In genomic region chr5:139956859-139957258, GRCm38 (mm10) we compare ENCODE assay signal across 8 mouse cellular contexts. TPM values are rescaled to one million over a fixed set of nuclear protein-coding genes. Genes with fewer than 3 reads are reported as not detected.
DNase-seq lines count a peak whose midpoint lies in the region; ATAC-seq and TF ChIP-seq lines count a peak whose summit lies in the region.

No protein-coding gene starts in this region.

- TF ChIP-seq RAD21 in MEL (IDR thresholded peaks at IDR 0.05; ENCODE audit: low read depth, low read length), result no peak; the same call in 1 of the 2 replicates

- H3K79me2 ChIP-seq in MEL (ENCODE audit: control insufficient read depth, insufficient read depth, low read length, poor library complexity), result no peaks in the 10 kb centered on the region

- peaks cover 3 to 7% of the 10 kb centered on the region in 2 experiments; a peak in 3 of 4 replicates for H3K4me1 ChIP-seq in MEL (ENCODE audit: control insufficient read depth in 1 of 2, insufficient read depth in 2 of 2, low read length in 2 of 2)
- H3K4me1 ChIP-seq in heart, embryonic 15.5 days (replicated peaks), result peaks cover 7% of the 10 kb centered on the region
- H3K4me1 ChIP-seq in limb, embryonic 13.5 days, result peaks cover 38% of the 10 kb centered on the region
- peaks cover 15% of the 10 kb centered on the region for H3K4me1 ChIP-seq in stomach, embryonic 16.5 days (ENCODE audit: control insufficient read depth, insufficient read depth, low read length)

- no peaks in the 10 kb centered on the region for H3K9me3 ChIP-seq in MEL (replicated peaks; ENCODE audit: insufficient read depth, low read length)
- H3K9me3 ChIP-seq in heart, embryonic 15.5 days (replicated peaks), result no peaks in the 10 kb centered on the region
- no peaks in the 10 kb centered on the region for H3K9me3 ChIP-seq in limb, embryonic 13.5 days
- H3K9me3 ChIP-seq in stomach, embryonic 16.5 days (replicated peaks; ENCODE audit: control insufficient read depth, low read length), result no peaks in the 10 kb centered on the region

- peaks cover 0 to 2% of the 10 kb centered on the region in 2 experiments; a peak in 1 of 4 replicates for H3K36me3 ChIP-seq in MEL (ENCODE audit: control insufficient read depth in 1 of 2, insufficient read depth in 2 of 2, low read length in 2 of 2)
- no peaks in the 10 kb centered on the region for H3K36me3 ChIP-seq in heart, embryonic 15.5 days
- no peaks in the 10 kb centered on the region for H3K36me3 ChIP-seq in limb, embryonic 13.5 days
- no peaks in the 10 kb centered on the region for H3K36me3 ChIP-seq in stomach, embryonic 16.5 days (ENCODE audit: control insufficient read depth, insufficient read depth, low read length)

- no peak overlapping the region for H3K27ac ChIP-seq in MEL (ENCODE audit: control insufficient read depth, low read depth, low read length)
- H3K27ac ChIP-seq in heart, embryonic 15.5 days, result no peak overlapping the region
- no peak overlapping the region for H3K27ac ChIP-seq in limb, embryonic 13.5 days
- 0 out of 2 replicates have a peak overlapping the region, but pooled peaks have one; percentile 1 for H3K27ac ChIP-seq in stomach, embryonic 16.5 days (ENCODE audit: low read length)

- H3K4me2 ChIP-seq in heart, embryonic 15.5 days, result peak overlapping the region; percentile 41
- H3K4me2 ChIP-seq in limb, embryonic 13.5 days (replicated peaks), result peak overlapping the region; percentile 33
- H3K4me2 ChIP-seq in stomach, embryonic 16.5 days (ENCODE audit: low read depth, low read length), result peak overlapping the region; percentile 47

- H3K9ac ChIP-seq in MEL (ENCODE audit: control insufficient read depth, low read depth, low read length, poor library complexity, severe bottlenecking), result peak overlapping the region; percentile 20; the same call in 1 of the 2 replicates
- H3K9ac ChIP-seq in heart, embryonic 15.5 days, result no peak overlapping the region
- H3K9ac ChIP-seq in limb, embryonic 13.5 days, result no peak overlapping the region
- no peak overlapping the region for H3K9ac ChIP-seq in stomach, embryonic 16.5 days (ENCODE audit: low read length)

- H3K4me3 ChIP-seq in MEL (ENCODE audit: control insufficient read depth in 1 of 2, insufficient read depth in 1 of 2, low read depth in 2 of 2, low read length in 2 of 2), result peak overlapping the region; percentile 51 to 53
- H3K4me3 ChIP-seq in heart, embryonic 15.5 days, result peak overlapping the region; percentile 7; the same call in 1 of the 2 replicates
- H3K4me3 ChIP-seq in limb, embryonic 13.5 days, result no peak overlapping the region
- H3K4me3 ChIP-seq in stomach, embryonic 16.5 days (replicated peaks; ENCODE audit: low read length), result no peak overlapping the region

- no peak for TF ChIP-seq EP300 in MEL (IDR thresholded peaks at IDR 0.05; ENCODE audit: low read depth in 1 of 2, low read length in 2 of 2)

- intact Hi-C loops in gastrocnemius, postnatal 36 days (cut with DNase I), result loop anchor here (5.0 kb wide), 1 partner anchor 180 kb away; no protein-coding TSS in a partner anchor

- WGBS in heart, embryonic 15.5 days, result 10% methylated on average over 10 of the region's 10 CpGs
- 22% methylated on average over 10 of the region's 10 CpGs for WGBS in limb, embryonic 13.5 days
- 8% methylated on average over 10 of the region's 10 CpGs for WGBS in stomach, embryonic 16.5 days

- TF ChIP-seq POLR2A in MEL (IDR thresholded peaks at IDR 0.05; ENCODE audit: control insufficient read depth in 1 of 2, insufficient read depth in 1 of 2, low read depth in 1 of 2, low read length in 2 of 2, poor library complexity in 1 of 2), result no peak

- peak in 1 of 3 experiments; percentile 18; a peak in 1 of 6 replicates for TF ChIP-seq CTCF in MEL (IDR thresholded peaks at IDR 0.05 in 2 of 3, conservative IDR thresholded peaks at IDR 0.05 in 1 of 3; ENCODE audit: control insufficient read depth in 1 of 3, insufficient read depth in 1 of 3, low read depth in 2 of 3, low read length in 3 of 3, poor library complexity in 1 of 3, severe bottlenecking in 1 of 3)

- ATAC-seq in heart, embryonic 15.5 days (replicated peaks; ENCODE audit: insufficient number of reproducible peaks, insufficient read depth, low FRiP score, low read depth), result peak; percentile 51
- peak; percentile 60 for ATAC-seq in limb, embryonic 13.5 days (ENCODE audit: low FRiP score, low read depth)
- peak; percentile 78 for ATAC-seq in stomach, embryonic 16.5 days (ENCODE audit: insufficient read depth, low FRiP score)

- H3K27me3 ChIP-seq in MEL (ENCODE audit: control insufficient read depth in 1 of 2, insufficient read depth in 2 of 2, low read length in 2 of 2), result no peaks in the 10 kb centered on the region; a peak in 1 of 4 replicates
- peaks cover 11% of the 10 kb centered on the region; the same call in 1 of the 2 replicates for H3K27me3 ChIP-seq in heart, embryonic 15.5 days
- peaks cover 6% of the 10 kb centered on the region; the same call in 1 of the 2 replicates for H3K27me3 ChIP-seq in limb, embryonic 13.5 days
- no peaks in the 10 kb centered on the region for H3K27me3 ChIP-seq in stomach, embryonic 16.5 days (ENCODE audit: control insufficient read depth, insufficient read depth, low read length)

- peak; percentile 21 for DNase-seq in gastrocnemius, adult 18-20 months (ENCODE audit: low spot score)
- DNase-seq in gastrocnemius, postnatal 36 days, result no peak
- peak; percentile 74 for DNase-seq in MEL (ENCODE audit: low read depth, low spot score)
- DNase-seq in layer of hippocampus, adult 11-12 months (ENCODE audit: low spot score), result no peak
- no peak for DNase-seq in layer of hippocampus, postnatal 36 days

TF ChIP-seq in MEL, 35 proteins besides CTCF, POLR2A, EP300 and RAD21 (continues in another document):
- TF ChIP-seq HCFC1 (IDR thresholded peaks at IDR 0.05; ENCODE audit: low read depth, low read length) (no peak), KAT2A (conservative IDR thresholded peaks at IDR 0.05; ENCODE audit: low read depth, low read length) (no peak), ETS1 (IDR thresholded peaks at IDR 0.05; ENCODE audit: low read depth, low read length) (peak; percentile 57; the same call in 1 of the 2 replicates), GABPA (IDR thresholded peaks at IDR 0.05; ENCODE audit: low read depth, low read length) (no peak), ZKSCAN1 (IDR thresholded peaks at IDR 0.05; ENCODE audit: low read depth, low read length) (no peak), TBP (IDR thresholded peaks at IDR 0.05; ENCODE audit: low read depth, low read length) (no peak), POLR2AphosphoS2 (IDR thresholded peaks at IDR 0.05; ENCODE audit: low read length) (no peak), TAL1 (IDR thresholded peaks at IDR 0.05; ENCODE audit: low read length) (no peak), CHD2 (IDR thresholded peaks at IDR 0.05; ENCODE audit: low read length) (no peak), USF2 (IDR thresholded peaks at IDR 0.05; ENCODE audit: borderline replicate concordance in 1 of 2, insufficient read depth in 1 of 2, low read depth in 1 of 2, low read length in 2 of 2) (no peak), UBTF (IDR thresholded peaks at IDR 0.05; ENCODE audit: borderline replicate concordance, insufficient read depth, low read depth, low read length) (no peak), MAZ (IDR thresholded peaks at IDR 0.05; ENCODE audit: low read depth, low read length) (no peak), ZNF384 (IDR thresholded peaks at IDR 0.05; ENCODE audit: low read depth, low read length) (no peak), POLR2AphosphoS5 (IDR thresholded peaks at IDR 0.05; ENCODE audit: borderline replicate concordance, low read depth, low read length) (no peak), RCOR1 (IDR thresholded peaks at IDR 0.05; ENCODE audit: low read depth, low read length) (0 out of 2 replicates have a peak, but pooled peaks have one; percentile 7), ZC3H11A (IDR thresholded peaks at IDR 0.05; ENCODE audit: low read depth, low read length) (no peak), SMC3 (IDR thresholded peaks at IDR 0.05; ENCODE audit: low read depth, low read length) (peak; percentile 25; the same call in 1 of the 2 replicates), CHD1 (IDR thresholded peaks at IDR 0.05; ENCODE audit: low read depth, low read length) (no peak), JUND (IDR thresholded peaks at IDR 0.05; ENCODE audit: low read depth, low read length) (no peak), E2F4 (IDR thresholded peaks at IDR 0.05; ENCODE audit: borderline replicate concordance, low read depth, low read length) (no peak), MAFK (IDR thresholded peaks at IDR 0.05; ENCODE audit: borderline replicate concordance, low read depth, low read length) (no peak), MEF2A (IDR thresholded peaks at IDR 0.05; ENCODE audit: extremely low read depth, insufficient replicate concordance, low read depth, low read length, poor library complexity, severe bottlenecking) (no peak), NRF1 (IDR thresholded peaks at IDR 0.05; ENCODE audit: insufficient read depth, low read depth, low read length, poor library complexity, severe bottlenecking) (no peak), TCF12 (IDR thresholded peaks at IDR 0.05; ENCODE audit: low read depth, low read length) (no peak), SIN3A (IDR thresholded peaks at IDR 0.05; ENCODE audit: low read length) (0 out of 2 replicates have a peak, but pooled peaks have one; percentile 24), BHLHE40 (IDR thresholded peaks at IDR 0.05; ENCODE audit: borderline replicate concordance, low read depth, low read length) (0 out of 2 replicates have a peak, but pooled peaks have one; percentile 14), NELFE (IDR thresholded peaks at IDR 0.05; ENCODE audit: low read depth, low read length) (no peak), USF1 (IDR thresholded peaks at IDR 0.05; ENCODE audit: low read depth, low read length) (no peak), MYC (IDR thresholded peaks at IDR 0.05; ENCODE audit: low read depth, low read length) (no peak), MXI1 (IDR thresholded peaks at IDR 0.05; ENCODE audit: low read depth, low read length) (no peak), MAX (IDR thresholded peaks at IDR 0.05; ENCODE audit: low read length) (no peak), GATA1 (IDR thresholded peaks at IDR 0.05; ENCODE audit: low read depth, low read length) (no peak)

RNA-seq across cellular contexts. Expression of gene Elfn1, which starts 49.1 kb away (rescaled TPM):
- total RNA-seq in gastrocnemius, adult 18-20 months (2021), result not detected
- not detected for total RNA-seq in gastrocnemius, postnatal 36 days (2021)
- 0.07 TPM in 1 of 2 replicates, not detected in the other for total RNA-seq in MEL (2012; rRNA removed)
- polyA plus RNA-seq in MEL (2012; ENCODE audit: insufficient read depth in 1 of 2, insufficient read length in 2 of 2, low read depth in 1 of 2, low replicate concordance in 2 of 2, missing spikeins in 1 of 2), result under 1 TPM in 1 of 2 experiments, not detected in 1; 0.08 TPM
- 0.10 and 0.65 TPM in 2 replicates for polyA plus RNA-seq in heart, embryonic 15.5 days (2015; fragmentation: Nextera tagmentation; extraction: Ambion mirVana)
- 0.29 and 0.43 TPM in 2 replicates for polyA plus RNA-seq in limb, embryonic 13.5 days (2015; fragmentation: Nextera tagmentation; extraction: Ambion mirVana)
- 0.11 and 0.36 TPM in 2 replicates for polyA plus RNA-seq in stomach, embryonic 16.5 days (2015; fragmentation: Nextera tagmentation; extraction: Ambion mirVana)
- 10 to 100 TPM; 28.3 to 29.6 TPM for total RNA-seq in layer of hippocampus, postnatal 36 days (2021)

Comparison
In these comparisons a context has a peak if more than half of its experiments do, and no peak if none do; other contexts are left out.
1. DNase-seq: peak in gastrocnemius, adult 18-20 months (single experiment) and MEL (single experiment); none in gastrocnemius, postnatal 36 days (0 of 2), layer of hippocampus, adult 11-12 months (single experiment) and layer of hippocampus, postnatal 36 days (0 of 2).
2. H3K4me3 ChIP-seq: peak in MEL (2 of 2) and heart, embryonic 15.5 days (single experiment); none in limb, embryonic 13.5 days (single experiment) and stomach, embryonic 16.5 days (single experiment).
3. RNA of gene Elfn1, which starts 49.1 kb away (total RNA-seq): 28.3 to 29.6 TPM in layer of hippocampus, postnatal 36 days; not detected in gastrocnemius, postnatal 36 days, not detected in gastrocnemius, adult 18-20 months and 0.07 TPM in MEL; every median in the first group is over 10 times any median in the second.
4. Peak in every context shown above with its lines, with median percentiles within 50 percentile points of each other: ATAC-seq and H3K4me2 ChIP-seq.